Mouse (Mus musculus): ENCODE data around the gene Actr3. TPM values are rescaled to one million over a fixed set of nuclear protein-coding genes. Genes with fewer than 3 reads are reported as not detected.

The Actr3 gene
- total RNA-seq (2017), result 560 and 730 TPM in 2 replicates

GRCm38 (mm10) chr1:125435369-125436135 is at the start of gene Actr3:
TSS of gene Actr3 (minus strand) at chr1:125435727.
- peak; percentile 75 for ATAC-seq (replicated peaks; ENCODE audit: low read depth, poor library complexity, severe bottlenecking)

- no peak for ATAC-seq (replicated peaks; ENCODE audit: low read depth, poor library complexity, severe bottlenecking)
Measured at GRCm38 (mm10) chr1:125482459-125483287, 47.1 kb upstream of the Actr3 start.

GRCm38 (mm10) chr1:125481842-125482241 is 46.3 kb upstream of the Actr3 start:
- ATAC-seq (replicated peaks; ENCODE audit: low read depth, poor library complexity, severe bottlenecking), result no peak

GRCm38 (mm10) chr1:125478588-125478987 is 43.1 kb upstream of the Actr3 start:
- no peak for ATAC-seq (replicated peaks; ENCODE audit: low read depth, poor library complexity, severe bottlenecking)

GRCm38 (mm10) chr1:125475961-125476682 is 40.6 kb upstream of the Actr3 start:
- ATAC-seq (replicated peaks; ENCODE audit: low read depth, poor library complexity, severe bottlenecking), result peak; percentile 84

- ATAC-seq (replicated peaks; ENCODE audit: low read depth, poor library complexity, severe bottlenecking), result no peak
Measured at GRCm38 (mm10) chr1:125473866-125474265, 38.3 kb upstream of the Actr3 start.

GRCm38 (mm10) chr1:125473126-125473666 is 37.7 kb upstream of the Actr3 start:
- peak; percentile 59 for ATAC-seq (replicated peaks; ENCODE audit: low read depth, poor library complexity, severe bottlenecking)

GRCm38 (mm10) chr1:125470805-125471648 is 35.5 kb upstream of the Actr3 start:
- peak; percentile 12; the same call in 1 of the 2 replicates for ATAC-seq (replicated peaks; ENCODE audit: low read depth, poor library complexity, severe bottlenecking)

GRCm38 (mm10) chr1:125467936-125468335 is 32.4 kb upstream of the Actr3 start:
- ATAC-seq (replicated peaks; ENCODE audit: low read depth, poor library complexity, severe bottlenecking), result peak; percentile 51

GRCm38 (mm10) chr1:125466621-125467257 is 31.2 kb upstream of the Actr3 start:
- peak; percentile 71 for ATAC-seq (replicated peaks; ENCODE audit: low read depth, poor library complexity, severe bottlenecking)

- ATAC-seq (replicated peaks; ENCODE audit: low read depth, poor library complexity, severe bottlenecking), result no peak
Measured at GRCm38 (mm10) chr1:125464011-125464410, 28.5 kb upstream of the Actr3 start.

- ATAC-seq (replicated peaks; ENCODE audit: low read depth, poor library complexity, severe bottlenecking), result no peak
Measured at GRCm38 (mm10) chr1:125463349-125463748, 27.8 kb upstream of the Actr3 start.

- ATAC-seq (replicated peaks; ENCODE audit: low read depth, poor library complexity, severe bottlenecking), result peak; percentile 39
Measured at GRCm38 (mm10) chr1:125462917-125463316, 27.4 kb upstream of the Actr3 start.

- ATAC-seq (replicated peaks; ENCODE audit: low read depth, poor library complexity, severe bottlenecking), result no peak
Measured at GRCm38 (mm10) chr1:125458531-125458930, 23.0 kb upstream of the Actr3 start.

GRCm38 (mm10) chr1:125455128-125455527 is 19.6 kb upstream of the Actr3 start:
- no peak for ATAC-seq (replicated peaks; ENCODE audit: low read depth, poor library complexity, severe bottlenecking)

GRCm38 (mm10) chr1:125450282-125451000 is 14.9 kb upstream of the Actr3 start:
- ATAC-seq (replicated peaks; ENCODE audit: low read depth, poor library complexity, severe bottlenecking), result no peak

- no peak for ATAC-seq (replicated peaks; ENCODE audit: low read depth, poor library complexity, severe bottlenecking)
Measured at GRCm38 (mm10) chr1:125447926-125448325, 12.4 kb upstream of the Actr3 start.

- ATAC-seq (replicated peaks; ENCODE audit: low read depth, poor library complexity, severe bottlenecking), result peak; percentile 81
Measured at GRCm38 (mm10) chr1:125441679-125442078, 6.2 kb upstream of the Actr3 start.

Data from common myeloid progenitor, adult 5-6 weeks (primary cell).